Mouse (Mus musculus): ENCODE data around the gene Commd6.
A peak's percentile ranks its signal among the peaks of the same experiment; 100 is the strongest.

DNA sequence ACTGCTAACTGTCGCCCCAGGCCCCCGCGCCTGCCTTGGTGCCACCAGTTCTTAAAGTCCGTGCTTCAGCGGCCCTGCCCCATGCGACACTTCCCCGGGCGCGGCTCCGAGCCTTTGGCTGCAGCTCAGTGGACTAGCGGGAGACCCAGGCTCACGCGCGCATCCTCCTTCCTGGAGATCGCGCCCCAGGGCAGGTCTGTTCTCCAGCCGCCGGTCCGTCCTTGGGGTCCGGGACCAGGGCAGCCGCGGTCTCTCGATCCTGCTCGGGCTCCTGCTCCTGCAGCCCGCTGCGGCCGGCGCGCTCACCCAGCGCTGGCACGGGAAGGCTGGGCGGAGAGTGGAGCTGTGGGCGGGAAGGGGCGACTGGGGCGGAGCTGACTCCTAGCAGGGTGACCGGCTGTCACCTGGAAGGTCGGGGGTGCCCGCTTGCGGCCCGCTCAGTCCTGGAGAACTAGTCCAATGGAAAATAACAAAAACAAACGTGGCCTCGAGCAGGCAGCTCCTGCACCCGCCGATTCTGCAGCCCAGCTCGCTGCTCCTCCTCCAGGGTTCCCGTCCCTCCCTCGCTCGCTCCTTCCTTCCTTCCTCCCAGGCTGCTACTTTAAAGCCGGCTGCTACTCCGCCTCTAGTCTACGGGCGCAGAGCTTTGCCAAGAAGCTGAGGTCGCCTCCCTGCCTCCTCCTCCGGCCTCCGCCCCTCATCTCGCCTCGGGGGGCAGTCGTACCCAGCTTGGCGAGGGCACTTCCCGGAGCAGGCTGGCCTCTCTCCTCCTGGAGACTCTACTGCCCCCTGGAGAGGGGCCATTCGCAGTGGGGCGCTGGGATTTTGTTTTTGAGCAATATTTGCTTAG lies 31.7 kb downstream of the Commd6 start, which contains the start of gene Tbc1d4:
- TF ChIP-seq CTCF (IDR thresholded peaks at IDR 0.05; ENCODE audit: low read depth, low read length) (peak; percentile 74), POLR2A (IDR thresholded peaks at IDR 0.05; ENCODE audit: extremely low read depth, insufficient read depth, low read length) (no peak)

Measured in liver, adult 2 months (tissue).